Mouse (Mus musculus) E14TG2a.4 (cell line): ENCODE data around the gene Phf7.

Experiments used
- CTCF ChIP-seq: conservative IDR thresholded peaks from 2 replicates; pipeline ENCODE4 v1.5.1; 2014; ENCODE audit warnings: low read length
- NANOG ChIP-seq: IDR thresholded peaks from 2 replicates; pipeline ENCODE4 v1.6.1; 2014; ENCODE audit warnings: borderline replicate concordance, low read length, mixed read lengths
- POU5F1 ChIP-seq: IDR thresholded peaks from 2 replicates; pipeline ENCODE4 v1.6.1; 2014; ENCODE audit warnings: low read length, borderline replicate concordance

GRCm38 (mm10) chr14:31260374-31260773 is 9.3 kb upstream of the Phf7 start:
- TF ChIP-seq CTCF (no peak), POU5F1 (no peak), NANOG (no peak)
